Mouse (Mus musculus) testis, adult 2 months (tissue): ENCODE results near the gene Srm.

ENCODE experiments used
- CTCF ChIP-seq: fragments of 200-500 bp; IDR thresholded peaks from 2 replicates; pipeline ENCODE4 v1.5.1; 2012; ENCODE audit warnings: low read depth, mild to moderate bottlenecking, inconsistent platforms, low read length, moderate library complexity; ENCODE audit not compliant: control insufficient read depth, insufficient read depth, insufficient replicate concordance
- POLR2A ChIP-seq: fragments of 200-500 bp; IDR thresholded peaks from 2 replicates; pipeline ENCODE4 v1.6.1; 2012; ENCODE audit warnings: low read depth, mild to moderate bottlenecking, inconsistent platforms, low read length, moderate library complexity; ENCODE audit not compliant: control insufficient read depth

GRCm38 (mm10) chr4:148591637-148592380 lies 506 bp downstream of the Srm start:
- TF ChIP-seq POLR2A (no peak), CTCF (no peak)
